Mouse (Mus musculus) layer of hippocampus, adult 11-12 months (tissue): Measurements from ENCODE around the gene Cmtm2a.
A peak's percentile ranks its signal among the peaks of the same experiment; 100 is the strongest.
"Not testable (repeated sequence)": the region's sequence is repeated elsewhere in the genome, so short reads cannot be mapped to it uniquely, and the experiment has no call there.

Experiments
- DNase-seq: peaks from one replicate; pipeline ENCODE4 v3.0.0; 2022; ENCODE audit warnings: low spot score

Cmtm2a gene

GRCm38 (mm10) chr8:104293081-104293480, at the start of gene Cmtm2a:
TSS of gene Cmtm2a (minus strand) at chr8:104293181.
- not testable (repeated sequence) for DNase-seq

DNA sequence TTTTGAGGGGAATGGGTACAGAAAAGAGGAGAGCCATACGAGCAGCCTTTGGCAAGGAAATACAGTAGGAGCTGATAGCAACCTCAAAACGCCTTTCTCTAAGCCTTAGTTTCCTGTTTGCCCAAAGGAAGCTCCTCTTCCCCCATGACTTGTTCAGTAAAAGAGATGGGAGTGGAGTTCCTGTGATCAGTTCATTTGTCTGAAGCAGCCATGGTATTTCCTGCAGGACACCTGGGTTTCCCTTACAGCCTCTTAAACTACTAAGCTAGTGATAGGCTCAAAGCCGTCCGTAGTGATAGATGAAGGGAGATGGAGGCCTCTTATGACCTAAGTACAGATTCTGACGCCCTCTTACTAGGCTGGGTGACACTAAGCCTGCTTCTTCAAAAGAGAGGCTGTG, 49.4 kb upstream of the Cmtm2a start:
- DNase-seq, result no peak

DNA sequence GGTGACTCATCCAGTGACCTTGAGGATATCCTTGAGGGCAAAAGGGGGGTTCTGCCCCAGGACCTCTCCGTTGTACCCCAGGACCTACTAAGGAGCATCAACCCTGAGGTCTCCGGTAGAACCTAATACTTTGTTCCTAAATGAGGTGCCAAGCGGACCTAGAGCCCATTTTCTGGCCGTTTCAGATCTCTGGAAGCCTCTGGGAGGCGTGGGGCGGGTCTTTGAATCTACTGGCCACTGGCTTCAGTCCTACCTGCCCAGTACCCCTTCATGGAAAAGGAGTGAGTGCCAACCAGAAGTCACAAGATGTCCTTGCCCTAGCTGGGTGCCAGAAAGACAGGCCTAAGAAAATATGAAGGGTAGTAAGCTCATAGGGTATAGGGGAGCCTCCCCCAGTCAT, 48.7 kb upstream of the Cmtm2a start:
- DNase-seq, result no peak

DNA sequence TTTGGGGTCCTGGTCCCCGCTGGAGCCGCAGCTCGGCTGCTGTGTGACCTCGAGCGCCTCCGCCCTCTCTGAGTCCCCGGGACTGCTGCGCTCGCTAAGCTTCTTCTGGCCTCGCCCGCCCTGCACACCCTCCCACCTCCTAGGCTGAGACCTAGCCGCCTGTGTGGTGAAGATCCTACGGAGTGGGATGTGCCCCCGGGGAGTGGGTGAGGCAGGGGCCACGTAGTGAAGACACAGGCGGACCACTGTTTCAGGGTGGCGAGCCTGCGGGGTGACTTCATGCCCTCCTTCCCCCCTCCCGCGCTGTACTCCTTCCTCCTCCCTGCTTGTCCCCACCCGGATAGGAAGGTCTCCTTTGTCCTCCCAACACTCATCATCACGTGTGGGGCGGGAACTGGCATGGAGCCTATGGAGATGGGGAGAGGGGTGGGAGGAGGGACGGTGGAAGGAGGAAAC, 48.2 kb upstream of the Cmtm2a start:
- peak; percentile 35 for DNase-seq

DNA sequence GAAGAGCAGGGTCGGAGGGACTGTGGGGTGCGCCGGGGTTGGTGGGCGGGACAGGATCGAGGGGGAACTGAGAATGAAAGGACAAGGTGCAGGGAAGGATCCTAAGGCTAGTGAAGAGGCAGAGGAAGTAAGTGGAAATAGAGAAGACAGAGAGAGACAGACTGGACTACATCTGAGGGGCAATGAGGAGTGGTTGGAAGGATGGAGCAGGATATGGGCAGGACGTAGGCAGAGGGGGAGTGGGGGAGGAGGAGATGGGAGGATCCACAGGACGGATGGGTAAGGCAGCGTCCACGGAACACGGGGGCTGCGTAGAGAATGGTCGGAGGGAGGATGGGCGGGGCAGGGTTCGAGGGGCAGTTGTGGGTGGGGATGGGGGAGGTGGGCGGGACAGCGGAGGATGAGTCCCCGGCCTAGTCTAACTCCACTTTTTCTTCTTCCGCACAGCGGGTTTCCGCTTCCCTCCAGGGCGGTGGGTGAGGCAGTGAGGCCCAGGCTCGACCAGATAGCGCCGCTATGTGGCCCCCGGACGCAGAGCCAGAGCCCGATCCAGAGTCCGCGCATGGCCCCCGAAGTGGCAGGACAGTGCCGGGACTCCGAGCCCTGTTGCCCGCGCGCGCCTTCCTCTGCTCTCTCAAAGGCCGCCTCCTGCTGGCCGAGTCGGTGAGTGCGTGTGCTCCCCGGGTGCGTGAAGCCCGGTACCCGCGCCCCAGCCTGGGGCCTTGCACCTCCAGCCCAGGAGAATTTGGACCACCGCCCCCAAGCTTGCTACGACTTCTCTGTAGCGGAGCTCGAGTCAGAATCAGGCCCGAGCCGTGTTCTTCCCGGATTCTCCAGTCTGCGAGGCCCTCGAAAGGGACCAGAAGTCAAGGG, 47.5 kb upstream of the Cmtm2a start:
- peak; percentile 76 for DNase-seq

DNA sequence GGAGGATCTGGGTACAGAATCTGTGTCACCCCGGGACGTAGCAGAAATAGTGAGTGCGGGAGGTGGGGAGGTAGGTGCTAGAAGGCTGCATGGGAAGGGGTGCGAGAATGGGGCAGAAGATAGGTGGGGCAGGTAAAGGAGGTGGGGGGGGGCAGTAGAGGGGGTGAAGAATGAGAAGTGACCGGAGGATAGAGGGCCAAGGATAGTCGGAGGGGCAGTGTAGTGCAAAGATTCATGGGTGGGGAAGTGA, 46.9 kb upstream of the Cmtm2a start:
- DNase-seq, result no peak

GRCm38 (mm10) chr8:104339229-104339982, 46.4 kb upstream of the Cmtm2a start, which contains the start of gene Cmtm3:
TSS of gene Cmtm3 (plus strand) at chr8:104339410.
- peak; percentile 25 for DNase-seq

- DNase-seq, result no peak
Measured at GRCm38 (mm10) chr8:104337890-104338289, 44.9 kb upstream of the Cmtm2a start.

DNA sequence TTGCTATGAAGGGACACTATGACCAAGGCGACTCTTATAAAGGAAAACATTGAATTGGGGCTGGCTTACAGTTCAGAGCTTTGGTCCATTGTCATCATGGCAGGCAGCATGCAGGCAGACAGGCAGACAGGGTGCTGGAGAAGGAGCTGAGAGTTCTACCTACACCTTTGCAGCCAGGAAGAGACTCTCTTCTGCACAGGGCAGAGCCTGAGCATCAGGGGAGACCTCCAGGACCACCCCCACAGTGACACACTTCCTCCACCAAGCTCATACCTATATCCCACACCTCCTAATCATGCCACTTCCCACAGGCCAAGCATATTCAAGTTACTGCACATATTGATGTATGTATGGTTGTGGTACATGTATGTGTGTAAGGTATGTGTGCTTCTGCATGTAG, 43.8 kb upstream of the Cmtm2a start:
- DNase-seq, result no peak

GRCm38 (mm10) chr8:104334196-104334595, 41.2 kb upstream of the Cmtm2a start:
- DNase-seq, result no peak

DNA sequence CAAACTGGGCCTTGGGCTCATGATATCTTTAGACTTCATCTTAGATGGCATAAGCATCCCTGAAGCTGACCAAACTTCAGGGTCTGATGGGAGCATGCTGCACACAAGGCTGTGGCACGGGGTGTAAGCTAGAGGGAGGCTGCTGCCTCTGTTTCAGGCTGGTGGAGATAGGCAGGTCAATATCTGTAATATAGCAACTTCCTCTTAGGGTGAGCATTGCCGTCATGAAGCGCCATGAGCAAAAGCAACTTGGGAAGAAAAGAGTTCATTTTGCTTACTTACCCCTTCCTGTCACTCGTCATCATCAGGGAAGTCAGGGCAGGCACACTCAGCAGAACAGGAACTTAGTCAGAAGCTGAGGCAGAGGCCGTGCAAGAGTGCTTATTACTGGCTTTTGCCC, 40.8 kb upstream of the Cmtm2a start:
- DNase-seq, result no peak

DNA sequence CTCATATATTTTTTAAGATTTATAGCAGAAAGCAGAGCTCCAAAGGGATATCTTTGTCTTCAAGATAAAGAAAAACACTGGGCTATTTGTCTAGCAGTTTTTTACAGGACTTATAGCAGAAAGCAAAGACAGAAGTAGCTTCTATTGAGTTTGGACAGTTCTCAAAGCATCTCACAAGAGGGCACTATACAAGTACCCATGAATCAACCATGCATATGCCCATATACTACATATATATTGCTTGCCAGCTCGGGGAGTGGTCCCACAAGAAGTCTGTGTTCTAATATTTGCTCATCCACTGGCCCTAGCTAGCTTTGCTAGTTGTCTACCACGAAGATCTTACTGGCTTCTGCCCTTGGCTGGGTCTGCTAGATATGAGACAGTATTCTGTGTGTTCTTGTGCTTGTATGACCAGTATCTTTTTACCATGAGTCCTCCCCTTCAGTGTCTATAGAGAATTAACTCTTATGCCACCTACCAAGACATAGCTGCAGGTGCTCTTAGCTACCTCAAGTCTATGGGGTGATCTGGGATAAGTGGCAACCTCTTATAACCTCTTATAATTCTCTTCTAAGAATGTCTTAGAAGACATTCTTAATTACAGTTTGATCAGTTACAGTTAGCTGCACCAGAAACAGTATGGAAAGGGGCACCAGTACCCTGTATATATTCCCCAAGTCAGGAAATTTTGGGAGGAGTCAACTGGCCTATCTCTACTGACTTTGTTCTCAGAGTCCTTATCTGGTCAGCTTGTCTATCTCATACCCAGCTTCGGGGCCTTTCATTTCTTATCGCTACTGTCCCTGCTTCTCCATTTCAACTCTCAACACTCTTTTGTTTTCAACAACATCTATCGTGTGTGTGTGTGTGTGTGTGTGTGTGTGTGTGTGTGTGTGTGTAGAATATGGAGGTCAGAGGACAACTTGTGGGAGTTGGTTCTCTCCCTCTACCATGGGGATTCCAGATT, 40.0 kb upstream of the Cmtm2a start:
- no peak for DNase-seq

DNA sequence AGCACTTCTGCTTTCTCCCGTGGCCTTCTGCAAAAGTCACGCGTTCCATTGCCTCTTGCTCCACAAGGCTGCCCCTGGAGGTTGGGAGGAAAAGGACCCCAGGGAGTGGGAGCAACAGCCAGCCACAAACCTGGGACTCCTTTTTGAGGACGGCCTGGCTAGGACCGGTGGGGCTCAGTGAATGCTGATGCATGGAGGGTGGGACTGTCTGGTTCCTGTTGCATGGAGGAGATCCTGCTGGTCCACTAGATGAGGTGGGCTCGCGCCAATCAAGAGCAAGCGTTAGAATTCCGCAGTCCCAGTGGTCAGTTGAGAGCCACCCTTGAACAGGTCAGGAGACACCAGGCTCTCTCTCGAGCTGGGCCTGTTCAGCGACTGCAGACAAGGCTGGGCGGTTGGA, 28.9 kb upstream of the Cmtm2a start, which contains the start of gene Cmtm2b:
TSS of gene Cmtm2b (plus strand) at position 301 of the 400 bp plus-strand sequence.
- DNase-seq, result not testable (repeated sequence)

GRCm38 (mm10) chr8:104321267-104321666, 28.3 kb upstream of the Cmtm2a start, which contains the start of gene Gm11020:
TSS of gene Gm11020 (plus strand) at chr8:104321567.
- DNase-seq, result not testable (repeated sequence)

DNA sequence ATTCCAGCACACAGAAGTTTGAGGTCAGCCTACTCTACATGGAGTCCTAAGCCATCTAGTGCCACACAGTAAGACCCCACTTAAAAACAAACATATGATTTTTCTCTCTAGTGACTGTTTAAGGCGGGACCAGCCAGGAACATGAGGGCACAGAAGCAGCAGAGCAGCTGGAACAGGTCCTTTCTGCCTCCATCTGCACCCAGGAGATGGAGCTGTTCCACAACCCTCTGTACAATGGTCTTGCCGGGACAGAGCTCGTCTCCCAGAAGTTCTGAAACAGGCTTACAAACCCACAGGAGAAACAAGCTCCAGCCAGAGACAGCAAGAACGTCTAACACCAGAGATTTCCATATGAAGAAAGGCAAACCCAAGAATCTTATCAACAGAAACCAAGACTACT, 20.3 kb upstream of the Cmtm2a start:
- no peak for DNase-seq

- DNase-seq, result not testable (repeated sequence)
Measured at GRCm38 (mm10) chr8:104312023-104312422, 19.0 kb upstream of the Cmtm2a start.

- DNase-seq, result not testable (repeated sequence)
Measured at GRCm38 (mm10) chr8:104309441-104310155, 16.6 kb upstream of the Cmtm2a start, which contains the start of the genes Gm45711 and Cmtm1. TSS of gene Gm45711 (minus strand) at chr8:104310081. TSS of gene Cmtm1 (minus strand) at chr8:104310145.

- not testable (repeated sequence) for DNase-seq
Measured at GRCm38 (mm10) chr8:104308341-104308740, 15.4 kb upstream of the Cmtm2a start.

DNA sequence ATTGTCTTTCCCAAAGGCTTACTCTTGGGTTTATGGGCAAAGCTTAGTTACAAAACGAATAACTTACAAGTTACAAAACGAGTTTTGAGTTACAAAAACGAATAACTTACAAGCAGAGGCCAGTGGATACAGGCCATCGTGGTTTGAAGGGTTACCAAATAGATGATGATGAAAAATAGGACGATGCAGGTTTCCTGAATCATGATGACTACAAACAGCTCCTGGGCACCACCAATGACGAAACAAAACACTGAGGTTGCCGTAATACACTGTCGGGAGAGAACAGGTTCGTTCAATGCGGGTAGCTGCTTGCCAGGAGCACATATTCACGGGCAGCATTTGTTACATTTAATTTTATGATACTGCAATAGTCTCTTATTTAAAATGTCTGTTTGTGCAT, 12.0 kb upstream of the Cmtm2a start:
- DNase-seq, result no peak

DNA sequence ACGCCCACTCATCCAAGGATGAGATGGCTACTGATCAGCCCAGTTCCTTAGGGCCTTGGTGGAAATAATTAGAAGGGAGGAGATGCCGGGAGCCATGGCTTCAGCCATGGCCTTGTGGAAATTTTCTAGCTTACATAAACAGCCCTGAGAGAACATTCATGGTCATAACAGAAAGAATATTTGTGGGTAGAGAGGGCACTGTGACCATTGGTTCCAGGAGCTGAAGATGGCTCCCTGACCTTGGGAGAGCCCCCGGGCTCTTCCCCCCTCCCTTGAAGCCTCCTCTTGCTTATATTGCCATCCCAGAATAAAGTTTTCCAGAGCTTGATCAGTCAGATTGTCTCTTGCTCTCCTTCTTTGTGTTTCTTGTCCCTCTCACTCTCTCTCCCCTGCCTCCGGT, 9.6 kb upstream of the Cmtm2a start:
- not testable (repeated sequence) for DNase-seq

DNA sequence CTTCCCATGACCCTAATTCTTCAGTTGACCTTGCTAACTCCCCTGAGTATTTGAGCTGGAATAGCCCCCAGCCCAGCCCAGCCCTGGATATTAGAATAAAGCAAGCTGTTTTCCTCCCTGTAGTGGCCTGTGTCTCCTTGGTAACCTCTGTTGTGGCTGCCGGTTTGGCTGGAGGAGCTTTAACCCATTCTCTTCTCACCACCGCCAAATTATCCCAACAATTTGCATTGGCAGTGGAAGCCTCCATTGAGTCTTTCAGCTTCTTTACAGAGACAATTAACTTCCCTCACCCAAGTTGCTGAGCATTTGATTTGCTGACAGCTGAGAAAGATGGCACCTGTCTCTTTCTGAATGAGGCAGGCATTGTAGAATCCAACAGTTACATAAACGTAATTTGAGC, 8.6 kb upstream of the Cmtm2a start:
- not testable (repeated sequence) for DNase-seq
